Mouse (Mus musculus): ENCODE data around the gene Elp4. TPM values are rescaled to one million over a fixed set of nuclear protein-coding genes. Genes with fewer than 3 reads are reported as not detected.

Elp4 gene
- polyA plus RNA-seq, 1 experiment = 4.7 TPM

DNA sequence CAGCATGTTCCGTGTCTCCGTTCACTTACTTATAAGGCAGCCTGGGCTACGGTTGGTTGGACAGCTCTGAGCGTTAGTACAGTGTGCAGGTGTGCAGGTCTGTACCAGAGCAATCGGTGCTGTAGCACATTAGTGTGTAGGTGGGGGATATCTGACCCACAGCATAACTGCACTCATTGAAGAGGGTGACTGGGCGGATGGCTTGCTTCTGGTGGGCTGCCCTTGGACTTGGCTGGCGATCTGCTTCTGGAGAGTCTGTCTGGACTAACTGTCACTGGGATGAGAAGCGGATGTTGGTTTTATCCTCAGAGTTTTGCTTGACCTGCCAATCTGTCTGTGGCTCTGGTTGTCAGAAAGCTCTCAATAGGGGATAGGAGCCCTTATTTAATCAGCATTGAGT lies 247.9 kb downstream of the Elp4 start:
- H3K27ac ChIP-seq (ENCODE audit: control insufficient read depth, insufficient read depth, low read length) = no peak overlapping the region
- H3K4me3 ChIP-seq (ENCODE audit: control insufficient read depth, insufficient read depth, low read length) = no peak overlapping the region
- DNase-seq = no peak
- H3K4me1 ChIP-seq (replicated peaks; ENCODE audit: control insufficient read depth, insufficient read depth, low read length) = no peaks in the 10 kb centered on the region
- no peaks in the 10 kb centered on the region for H3K36me3 ChIP-seq (ENCODE audit: control insufficient read depth, insufficient read depth, low read length)
- peaks cover 14% of the 10 kb centered on the region for H3K27me3 ChIP-seq (ENCODE audit: control insufficient read depth, insufficient read depth, low read length)
- WGBS = 86% methylated on average over 8 of the region's 8 CpGs
- no peak for TF ChIP-seq POLR2A (IDR thresholded peaks at IDR 0.05; ENCODE audit: control insufficient read depth, extremely low read depth, insufficient read depth, low read length, poor library complexity)
- no peak for TF ChIP-seq CTCF (IDR thresholded peaks at IDR 0.05; ENCODE audit: borderline replicate concordance, control insufficient read depth, extremely low read depth, insufficient read depth, low read length, poor library complexity)

Other genes with a start within 250 kb of the Elp4 start
- gene Pax6, start 235.7 kb downstream of the Elp4 start, polyA plus RNA-seq (2012; rRNA removed) = 0.03 TPM in 1 of 2 replicates, not detected in the other
- gene Immp1l, start 74 bp upstream of the Elp4 start, polyA plus RNA-seq (2012; rRNA removed) = 11.5 and 13.8 TPM in 2 replicates
- 19.6 and 23.2 TPM in 2 replicates for gene Dnajc24, start 99.0 kb upstream of the Elp4 start, polyA plus RNA-seq (2012; rRNA removed)